Mouse (Mus musculus) embryonic fibroblast, embryonic 13.5 days (primary cell): ENCODE results near the gene Kif13a.

Source experiments
- CTCF ChIP-seq: IDR thresholded peaks from 2 replicates; pipeline ENCODE4 v1.5.1; 2011; ENCODE audit warnings: mild to moderate bottlenecking, control low read depth, low read length, moderate library complexity, borderline replicate concordance; ENCODE audit not compliant: insufficient read depth
- POLR2A ChIP-seq: IDR thresholded peaks from 2 replicates; pipeline ENCODE4 v1.6.1; 2011; ENCODE audit warnings: low read depth, mild to moderate bottlenecking, control low read depth, low read length, moderate library complexity

- no peak for TF ChIP-seq POLR2A
- TF ChIP-seq CTCF = no peak
These were observed 171.0 kb downstream of the Kif13a start for GRCm38 (mm10) chr13:46758627-46759026.
